Comparison of ENCODE assay signal across 10 mouse cellular contexts in the genomic region with DNA sequence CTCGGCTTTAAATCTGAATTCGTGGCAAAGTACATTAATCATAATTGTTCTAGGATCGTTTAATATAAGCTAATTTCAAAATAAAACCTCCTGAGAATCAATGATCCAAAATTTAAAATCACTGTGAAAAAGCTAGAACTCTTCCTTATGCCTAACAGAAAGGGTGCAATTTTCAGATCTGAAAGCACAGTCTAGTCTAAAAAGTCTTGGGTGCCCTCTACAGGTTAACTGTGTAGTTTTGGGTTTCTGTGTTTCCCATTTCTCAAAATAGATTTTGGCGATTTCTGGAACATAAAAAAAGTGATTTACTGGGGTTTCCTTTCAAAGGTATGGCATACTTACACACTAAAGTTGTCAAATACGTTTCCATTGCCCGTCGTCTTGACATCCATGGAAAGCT.
A peak's percentile ranks its signal among the peaks of the same experiment; 100 is the strongest.
DNase-seq lines count a peak whose midpoint lies in the region; ATAC-seq and TF ChIP-seq lines count a peak whose summit lies in the region.
"Had no signal": no experiment of that assay in that cellular context is flagged by ENCODE, and none has a peak within 500 bp of the region (broad histone marks: within the 10 kb centered on the region; RNA-seq: fewer than 3 reads in every experiment).

No protein-coding gene starts in this region.

- H3K9ac ChIP-seq in MEL (ENCODE audit: control insufficient read depth, low read depth, low read length, poor library complexity, severe bottlenecking): no peak overlapping the region
- H3K9ac ChIP-seq in hindbrain, postnatal 0 days (replicated peaks; ENCODE audit: low read length): no peak overlapping the region
- H3K9ac ChIP-seq: hindbrain, embryonic 15.5 days had no signal

- H3K9me3 ChIP-seq in MEL (replicated peaks; ENCODE audit: insufficient read depth, low read length): no peaks in the 10 kb centered on the region
- no peaks in the 10 kb centered on the region for H3K9me3 ChIP-seq in hindbrain, postnatal 0 days (ENCODE audit: low read length)
- H3K9me3 ChIP-seq: hindbrain, embryonic 15.5 days; megakaryocyte, embryonic 14.5 days had no signal

- no peak overlapping the region for H3K4me3 ChIP-seq in layer of hippocampus, adult 2 months
- no peak overlapping the region for H3K4me3 ChIP-seq in MEL (ENCODE audit: control insufficient read depth in 1 of 2, insufficient read depth in 1 of 2, low read depth in 2 of 2, low read length in 2 of 2)
- no peak overlapping the region for H3K4me3 ChIP-seq in hindbrain, postnatal 0 days (ENCODE audit: low read length)
- H3K4me3 ChIP-seq: hindbrain, embryonic 15.5 days; megakaryocyte, embryonic 14.5 days had no signal

- WGBS in hindbrain, postnatal 0 days: 48% methylated on average over 7 of the region's 7 CpGs

- 0 out of 2 replicates have a peak, but pooled peaks have one; percentile 69 for ATAC-seq in cerebellum, adult (ENCODE audit: insufficient number of reproducible peaks, low FRiP score, low TSS enrichment)
- no peak for ATAC-seq in hindbrain, postnatal 0 days

- H3K36me3 ChIP-seq in MEL (ENCODE audit: control insufficient read depth in 1 of 2, insufficient read depth in 2 of 2, low read length in 2 of 2): no peaks in the 10 kb centered on the region
- H3K36me3 ChIP-seq in hindbrain, postnatal 0 days (ENCODE audit: insufficient read depth, low read length): no peaks in the 10 kb centered on the region
- H3K36me3 ChIP-seq: hindbrain, embryonic 15.5 days had no signal

- DNase-seq in cerebellum, adult 11-12 months: no peak
- DNase-seq in layer of hippocampus, adult 2 months (ENCODE audit: low spot score in 2 of 2): peak in 1 of 2 experiments; percentile 48
- DNase-seq in layer of hippocampus, postnatal 36 days: no peak
- peak; percentile 17 for DNase-seq in MEL (ENCODE audit: low read depth, low spot score)
- peak; percentile 86 for DNase-seq in hindbrain, postnatal 0 days (ENCODE audit: low spot score)
- DNase-seq in spleen, postnatal 4 days (ENCODE audit: low spot score in 2 of 2): no peak
- DNase-seq in urinary bladder, adult 2 months (ENCODE audit: low spot score): no peak

- TF ChIP-seq POLR2A in MEL (IDR thresholded peaks at IDR 0.05; ENCODE audit: control insufficient read depth in 1 of 2, insufficient read depth in 1 of 2, low read depth in 1 of 2, low read length in 2 of 2, poor library complexity in 1 of 2): no peak

- TF ChIP-seq EP300 in MEL (IDR thresholded peaks at IDR 0.05; ENCODE audit: low read depth in 1 of 2, low read length in 2 of 2): no peak

- H3K27ac ChIP-seq in layer of hippocampus, adult 2 months: peak overlapping the region; percentile 73
- H3K27ac ChIP-seq in MEL (ENCODE audit: control insufficient read depth, low read depth, low read length): no peak overlapping the region
- no peak overlapping the region for H3K27ac ChIP-seq in hindbrain, postnatal 0 days
- H3K27ac ChIP-seq: hindbrain, embryonic 15.5 days had no signal

- H3K27me3 ChIP-seq in MEL (ENCODE audit: control insufficient read depth in 1 of 2, insufficient read depth in 2 of 2, low read length in 2 of 2): no peaks in the 10 kb centered on the region; a peak in 2 of 4 replicates
- H3K27me3 ChIP-seq in hindbrain, postnatal 0 days (ENCODE audit: insufficient read depth, low read length): no peaks in the 10 kb centered on the region
- H3K27me3 ChIP-seq: hindbrain, embryonic 15.5 days; megakaryocyte, embryonic 14.5 days had no signal

- H3K4me2 ChIP-seq in hindbrain, postnatal 0 days (ENCODE audit: low read depth, low read length): no peak overlapping the region
- H3K4me2 ChIP-seq: hindbrain, embryonic 15.5 days had no signal

- peak; percentile 61 for TF ChIP-seq RAD21 in MEL (IDR thresholded peaks at IDR 0.05; ENCODE audit: low read depth, low read length)

- no peaks in the 10 kb centered on the region for H3K4me1 ChIP-seq in MEL (ENCODE audit: control insufficient read depth in 1 of 2, insufficient read depth in 2 of 2, low read length in 2 of 2)
- H3K4me1 ChIP-seq in hindbrain, postnatal 0 days (ENCODE audit: insufficient read depth, low read length): no peaks in the 10 kb centered on the region
- H3K4me1 ChIP-seq: megakaryocyte, embryonic 14.5 days had no signal

- TF ChIP-seq CTCF in layer of hippocampus, adult 2 months (conservative IDR thresholded peaks at IDR 0.05): peak; percentile 89
- TF ChIP-seq CTCF in MEL (IDR thresholded peaks at IDR 0.05 in 2 of 3, conservative IDR thresholded peaks at IDR 0.05 in 1 of 3; ENCODE audit: control insufficient read depth in 1 of 3, insufficient read depth in 1 of 3, low read depth in 2 of 3, low read length in 3 of 3, poor library complexity in 1 of 3, severe bottlenecking in 1 of 3): peak in 1 of 3 experiments; percentile 56; a peak in 2 of 6 replicates
- TF ChIP-seq CTCF in hindbrain, postnatal 0 days (IDR thresholded peaks at IDR 0.05; ENCODE audit: low read depth): peak; percentile 73

- no peaks in the 10 kb centered on the region for H3K79me2 ChIP-seq in MEL (ENCODE audit: control insufficient read depth, insufficient read depth, low read length, poor library complexity)

TF ChIP-seq in MEL, 35 proteins besides CTCF, POLR2A, EP300 and RAD21:
- TF ChIP-seq USF1 (IDR thresholded peaks at IDR 0.05; ENCODE audit: low read depth, low read length) (no peak), RCOR1 (IDR thresholded peaks at IDR 0.05; ENCODE audit: low read depth, low read length) (no peak), MEF2A (IDR thresholded peaks at IDR 0.05; ENCODE audit: extremely low read depth, insufficient replicate concordance, low read depth, low read length, poor library complexity, severe bottlenecking) (no peak), NELFE (IDR thresholded peaks at IDR 0.05; ENCODE audit: low read depth, low read length) (no peak), SMC3 (IDR thresholded peaks at IDR 0.05; ENCODE audit: low read depth, low read length) (peak; percentile 44), CHD2 (IDR thresholded peaks at IDR 0.05; ENCODE audit: low read length) (no peak), ZC3H11A (IDR thresholded peaks at IDR 0.05; ENCODE audit: low read depth, low read length) (peak; percentile 42), MAX (IDR thresholded peaks at IDR 0.05; ENCODE audit: low read length) (no peak), JUND (IDR thresholded peaks at IDR 0.05; ENCODE audit: low read depth, low read length) (no peak), ZMIZ1 (IDR thresholded peaks at IDR 0.05; ENCODE audit: low read depth, low read length) (no peak)
TF ChIP-seq in MEL: peak in this region for 2.

Comparison
In these comparisons a context has a peak if more than half of its experiments do, and no peak if none do; other contexts are left out.
1. DNase-seq: peak in MEL (single experiment) and hindbrain, postnatal 0 days (single experiment); none in cerebellum, adult 11-12 months (single experiment), layer of hippocampus, postnatal 36 days (0 of 2), spleen, postnatal 4 days (0 of 2) and urinary bladder, adult 2 months (single experiment).